Mouse (Mus musculus): ENCODE results near the gene Zzef1.

GRCm38 (mm10) chr11:72851214-72851613 lies 55.2 kb downstream of the Zzef1 start:
- TF ChIP-seq CTCF (IDR thresholded peaks at IDR 0.05; ENCODE audit: control insufficient read depth, insufficient read depth, insufficient read length) (no peak), MYOD1 (IDR thresholded peaks at IDR 0.05; ENCODE audit: control insufficient read depth, insufficient read length, low read depth) (no peak), USF1 (IDR thresholded peaks at IDR 0.05; ENCODE audit: low read depth) (no peak)

Data from C2C12 (cell line).